Mouse (Mus musculus): ENCODE results near the gene Limk2.

The Limk2 gene

DNA sequence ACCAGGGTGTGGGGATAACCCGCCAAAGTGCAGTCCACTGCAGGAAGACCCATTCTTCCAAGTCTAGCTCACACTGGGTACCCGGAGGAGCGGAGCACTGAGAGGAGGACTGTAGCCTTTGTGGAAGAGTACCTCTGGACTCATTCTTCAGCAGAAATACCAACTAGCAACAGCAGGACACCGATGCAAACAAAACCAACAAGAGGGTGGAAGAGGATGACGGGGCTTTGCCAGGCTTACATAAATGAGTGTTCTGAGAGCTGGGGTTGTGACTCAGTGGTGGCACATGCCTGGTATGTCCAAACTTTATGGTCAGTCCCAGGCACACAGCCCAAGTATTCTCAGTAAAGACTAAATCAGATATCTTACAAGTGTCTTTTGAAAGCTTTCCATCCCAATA, 107.9 kb downstream of the Limk2 start:
- no peak for DNase-seq (ENCODE audit: low spot score in 2 of 2)

DNA sequence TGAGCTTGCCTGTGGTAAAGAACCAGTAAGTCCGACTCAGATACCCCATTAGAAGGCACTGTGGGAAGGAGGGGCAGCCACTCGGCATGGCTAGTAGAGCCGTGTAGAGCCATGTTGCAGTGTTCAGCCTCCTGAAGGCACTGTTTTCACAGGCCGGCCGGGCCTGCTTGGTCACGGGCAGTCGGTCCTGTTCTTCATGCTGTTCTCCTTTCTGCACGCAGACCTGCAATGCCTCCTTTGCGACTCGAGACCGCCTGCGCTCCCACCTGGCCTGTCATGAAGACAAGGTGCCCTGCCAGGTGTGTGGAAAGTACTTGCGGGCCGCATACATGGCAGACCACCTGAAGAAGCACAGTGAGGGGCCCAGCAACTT, 110.2 kb downstream of the Limk2 start:
- no peak for DNase-seq (ENCODE audit: low spot score in 2 of 2)

DNA sequence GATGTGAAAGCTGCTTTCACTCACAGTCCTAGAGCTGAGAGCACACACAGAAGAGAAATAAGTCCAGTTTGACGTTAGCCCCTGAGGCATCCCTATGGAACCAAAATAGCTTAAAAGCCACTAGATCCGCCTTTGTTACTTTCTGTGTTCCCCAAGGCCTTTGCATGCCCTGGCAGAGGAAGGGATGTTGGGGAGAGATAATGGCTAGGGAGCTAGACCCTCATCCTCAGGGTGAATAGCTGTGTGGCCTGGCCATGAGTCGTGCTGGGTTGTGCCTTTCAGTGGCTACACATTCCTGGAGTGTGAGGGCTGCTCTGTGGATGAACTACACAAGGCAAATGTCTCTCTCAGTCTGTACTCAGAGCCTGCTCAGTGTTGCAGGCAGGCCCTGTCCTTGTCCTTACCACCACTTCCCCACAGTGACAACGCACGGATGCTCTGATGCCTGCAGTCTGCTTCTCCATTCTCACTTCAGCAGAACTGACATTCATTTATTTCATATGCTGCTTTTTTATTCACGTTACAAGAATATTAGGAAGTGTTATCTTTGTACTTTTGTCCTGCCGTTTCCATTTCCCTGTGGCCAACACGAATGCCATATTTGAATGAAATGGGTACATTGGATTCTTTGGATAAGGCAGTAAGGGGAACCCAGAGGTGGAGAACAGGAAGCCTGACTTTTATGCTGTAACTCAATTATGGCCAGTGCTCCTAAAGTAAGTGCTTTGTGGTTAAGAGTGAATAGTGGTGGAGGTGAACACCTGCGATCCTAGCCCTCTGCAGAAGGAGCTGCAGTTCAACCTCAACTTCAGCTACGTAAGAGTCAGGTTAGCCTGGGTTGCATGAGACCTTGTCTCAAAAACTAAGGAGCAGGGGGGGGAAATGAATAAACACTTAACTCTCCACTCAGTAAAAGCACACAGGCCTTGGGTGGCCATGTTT, 110.8 kb downstream of the Limk2 start:
- no peak for DNase-seq (ENCODE audit: low spot score in 2 of 2)

DNA sequence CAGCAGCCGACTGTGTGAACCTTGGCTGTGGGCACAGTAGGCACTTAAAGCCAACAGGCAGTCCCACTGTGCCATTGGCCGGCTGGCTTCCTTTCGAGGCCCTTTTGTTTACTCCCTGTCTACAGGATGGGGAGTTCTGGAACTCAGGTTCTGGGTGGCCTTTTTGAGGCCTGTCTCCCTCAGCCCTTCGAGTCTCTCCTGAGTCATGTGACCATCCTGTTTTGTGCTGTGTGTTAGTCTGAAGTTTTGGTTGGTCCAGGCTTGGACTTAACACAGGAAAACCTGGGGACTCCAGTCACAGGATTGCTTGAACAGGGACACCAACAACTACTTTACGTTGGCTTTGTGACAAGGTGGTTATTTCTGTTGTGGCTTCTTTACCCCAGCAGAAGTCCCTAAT, 112.9 kb downstream of the Limk2 start:
- DNase-seq (ENCODE audit: low spot score in 2 of 2): no peak

DNA sequence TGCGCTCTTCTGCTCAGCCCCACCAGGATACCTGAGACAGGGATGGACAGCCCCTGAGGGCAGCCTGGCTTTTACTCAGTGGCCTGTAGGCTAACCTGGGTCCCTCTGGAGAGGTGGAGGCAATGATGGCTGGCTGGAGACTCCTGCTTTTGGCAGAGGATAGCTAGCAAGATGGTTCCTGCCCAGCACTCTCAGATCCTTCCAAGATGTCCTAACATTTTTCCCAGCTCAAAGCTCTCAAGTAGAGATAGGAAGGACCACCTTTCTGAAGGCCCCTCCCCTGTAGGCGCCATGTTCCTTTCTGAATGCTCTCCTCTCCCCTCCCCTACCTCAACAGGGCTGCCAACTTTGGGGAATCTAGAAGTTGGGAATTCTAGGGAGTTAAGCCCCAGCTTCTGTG, 114.3 kb downstream of the Limk2 start:
- DNase-seq (ENCODE audit: low spot score in 2 of 2): no peak
